Mouse (Mus musculus): ENCODE data around the gene Cacna1c.

DNA sequence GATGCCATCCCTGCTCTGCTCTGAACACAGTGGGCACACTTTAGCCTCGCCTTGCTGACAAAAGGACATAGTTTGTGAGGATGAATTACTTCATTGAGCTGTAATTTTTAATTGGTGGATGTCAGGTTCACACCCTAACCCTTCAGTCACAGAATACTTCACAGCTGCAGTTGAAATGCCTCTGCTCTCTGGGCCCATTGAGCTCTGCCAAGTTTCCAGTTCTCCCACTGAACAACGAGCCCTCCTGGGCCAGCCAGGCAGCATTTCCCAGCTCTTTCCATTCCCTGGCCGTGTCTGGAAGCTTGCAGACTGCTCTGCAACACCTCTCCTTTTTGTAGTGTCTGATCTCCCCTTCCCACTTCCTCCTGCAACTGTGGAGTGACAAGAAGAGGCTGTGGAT is 457.6 kb downstream of the Cacna1c start:
- TF ChIP-seq GATA1 (IDR thresholded peaks at IDR 0.05; ENCODE audit: borderline replicate concordance, low read length) = no peak
- TF ChIP-seq FLI1 (IDR thresholded peaks at IDR 0.05; ENCODE audit: low read length) = no peak

Measured in megakaryocyte, embryonic 14.5 days (primary cell).